Mouse (Mus musculus) hindbrain, embryonic 12.5 days (tissue): ENCODE measurements at regions not wholly inside any gene's neighbourhood (a gene's known extent, or its start where the extent isn't known, plus 50 kb on each side); places are given as distances from the start of the nearest gene placed in this dataset. TPM values are rescaled to one million over a fixed set of nuclear protein-coding genes. Genes with fewer than 3 reads are reported as not detected.

ENCODE experiments used
- microRNA-seq: library from miRNA; unstranded; fragments of <30 nt; microRNA quantifications from one replicate; pipeline ENCODE4, GENCODE M21; 2017

Small RNAs in the stretch of these regions (microRNA-seq; reads per million reads assigned to microRNA genes)
- not detected for gene Gm24271
